ENCODE assay signal across 22 mouse cellular contexts in genomic region chr11:40286391-40286790, GRCm38 (mm10).
DNase-seq lines count a peak whose midpoint lies in the region; ATAC-seq lines count a peak whose summit lies in the region.
"Had no signal": no experiment of that assay in that cellular context is flagged by ENCODE, and none has a peak within 500 bp of the region (broad histone marks: within the 10 kb centered on the region; RNA-seq: fewer than 3 reads in every experiment).

No protein-coding gene starts in this region.

- 37% methylated on average over 4 of the region's 4 CpGs for WGBS in hindbrain, embryonic 11.5 days
- 12% methylated on average over 4 of the region's 4 CpGs for WGBS in hindbrain, embryonic 16.5 days
- 35% methylated on average over 4 of the region's 4 CpGs for WGBS in midbrain, embryonic 12.5 days
- WGBS in midbrain, embryonic 16.5 days, result 27% methylated on average over 4 of the region's 4 CpGs
- WGBS in midbrain, embryonic 13.5 days, result 21% methylated on average over 4 of the region's 4 CpGs

- no peak overlapping the region for H3K4me2 ChIP-seq in hindbrain, embryonic 11.5 days (replicated peaks; ENCODE audit: low read depth, low read length)
- H3K4me2 ChIP-seq in hindbrain, embryonic 16.5 days (ENCODE audit: low read length), result no peak overlapping the region
- H3K4me2 ChIP-seq in midbrain, embryonic 12.5 days (replicated peaks), result no peak overlapping the region
- no peak overlapping the region for H3K4me2 ChIP-seq in midbrain, embryonic 16.5 days (ENCODE audit: low read length)
- no peak overlapping the region for H3K4me2 ChIP-seq in midbrain, embryonic 13.5 days (replicated peaks)
- H3K4me2 ChIP-seq: embryonic facial prominence, embryonic 12.5 days; heart, embryonic 12.5 days; hindbrain, embryonic 15.5 days had no signal

- H3K27ac ChIP-seq in hindbrain, embryonic 11.5 days (ENCODE audit: low read depth, low read length), result no peak overlapping the region
- H3K27ac ChIP-seq in hindbrain, embryonic 16.5 days (ENCODE audit: low read depth, low read length), result no peak overlapping the region
- H3K27ac ChIP-seq in midbrain, embryonic 12.5 days (replicated peaks), result no peak overlapping the region
- H3K27ac ChIP-seq in midbrain, embryonic 16.5 days (ENCODE audit: low read length), result no peak overlapping the region
- no peak overlapping the region for H3K27ac ChIP-seq in midbrain, embryonic 13.5 days
- H3K27ac ChIP-seq: embryonic facial prominence, embryonic 12.5 days; hindbrain, embryonic 15.5 days had no signal

- H3K36me3 ChIP-seq in hindbrain, embryonic 11.5 days (ENCODE audit: control insufficient read depth, insufficient read depth, low read length), result no peaks in the 10 kb centered on the region
- H3K36me3 ChIP-seq in hindbrain, embryonic 16.5 days (ENCODE audit: control insufficient read depth, insufficient read depth, low read length), result no peaks in the 10 kb centered on the region
- no peaks in the 10 kb centered on the region for H3K36me3 ChIP-seq in midbrain, embryonic 12.5 days
- H3K36me3 ChIP-seq in midbrain, embryonic 16.5 days (ENCODE audit: control insufficient read depth, insufficient read depth, low read length), result no peaks in the 10 kb centered on the region
- H3K36me3 ChIP-seq in midbrain, embryonic 13.5 days, result no peaks in the 10 kb centered on the region
- H3K36me3 ChIP-seq: embryonic facial prominence, embryonic 12.5 days; G1E; heart, embryonic 12.5 days; hindbrain, embryonic 15.5 days had no signal

- H3K9me3 ChIP-seq in hindbrain, embryonic 11.5 days (ENCODE audit: control insufficient read depth, low read length), result no peaks in the 10 kb centered on the region
- no peaks in the 10 kb centered on the region for H3K9me3 ChIP-seq in hindbrain, embryonic 16.5 days (ENCODE audit: control insufficient read depth, low read length)
- H3K9me3 ChIP-seq in midbrain, embryonic 12.5 days, result no peaks in the 10 kb centered on the region
- H3K9me3 ChIP-seq in midbrain, embryonic 16.5 days (replicated peaks; ENCODE audit: control insufficient read depth, low read length, poor library complexity, severe bottlenecking), result no peaks in the 10 kb centered on the region
- no peaks in the 10 kb centered on the region for H3K9me3 ChIP-seq in midbrain, embryonic 13.5 days
- H3K9me3 ChIP-seq: embryonic facial prominence, embryonic 12.5 days; G1E; heart, embryonic 12.5 days; hindbrain, embryonic 15.5 days had no signal

- H3K4me1 ChIP-seq in hindbrain, embryonic 11.5 days (replicated peaks; ENCODE audit: control insufficient read depth, insufficient read depth, low read length), result no peaks in the 10 kb centered on the region
- H3K4me1 ChIP-seq in hindbrain, embryonic 16.5 days (ENCODE audit: control insufficient read depth, insufficient read depth, low read depth, low read length), result no peaks in the 10 kb centered on the region
- no peaks in the 10 kb centered on the region for H3K4me1 ChIP-seq in midbrain, embryonic 12.5 days
- H3K4me1 ChIP-seq in midbrain, embryonic 16.5 days (ENCODE audit: control insufficient read depth, insufficient read depth, low read length), result no peaks in the 10 kb centered on the region
- peaks cover 5% of the 10 kb centered on the region; the same call in 1 of the 2 replicates for H3K4me1 ChIP-seq in midbrain, embryonic 13.5 days (replicated peaks)
- H3K4me1 ChIP-seq: embryonic facial prominence, embryonic 12.5 days; heart, embryonic 12.5 days; hindbrain, embryonic 15.5 days had no signal

- DNase-seq in embryo, embryonic 10 days (ENCODE audit: low spot score), result peak; percentile 16
- no peak for DNase-seq in embryo, embryonic 11 days
- DNase-seq in hindbrain, embryonic 11.5 days (ENCODE audit: low spot score), result peak; percentile 25
- DNase-seq in cerebellum, adult 11 months, result no peak
- DNase-seq: adrenal gland, adult 8-10 months; adrenal gland, postnatal 36 days; B cell, adult 2 months; cerebellum, adult 11-12 months; cerebellum, adult 9-10 months; cerebellum, postnatal 25 days; gastrocnemius, postnatal 14 days; heart, postnatal 36 days had no signal

- peak; percentile 65 for ATAC-seq in hindbrain, embryonic 11.5 days (ENCODE audit: low FRiP score)
- no peak for ATAC-seq in hindbrain, embryonic 16.5 days
- peak; percentile 70; the same call in 1 of the 2 replicates for ATAC-seq in midbrain, embryonic 12.5 days (ENCODE audit: low FRiP score, low read depth)
- no peak for ATAC-seq in midbrain, embryonic 16.5 days
- peak; percentile 24; the same call in 1 of the 2 replicates for ATAC-seq in midbrain, embryonic 13.5 days
- ATAC-seq: CD4-positive, CD25-positive, alpha-beta regulatory T cell, adult 4 months; forebrain, embryonic 16.5 days had no signal

- no peak overlapping the region for H3K9ac ChIP-seq in hindbrain, embryonic 11.5 days (ENCODE audit: low read depth, low read length)
- H3K9ac ChIP-seq in hindbrain, embryonic 16.5 days (ENCODE audit: low read depth, low read length), result no peak overlapping the region
- no peak overlapping the region for H3K9ac ChIP-seq in midbrain, embryonic 12.5 days (replicated peaks)
- no peak overlapping the region for H3K9ac ChIP-seq in midbrain, embryonic 16.5 days (ENCODE audit: low read depth, low read length)
- no peak overlapping the region for H3K9ac ChIP-seq in midbrain, embryonic 13.5 days (replicated peaks)
- H3K9ac ChIP-seq: embryonic facial prominence, embryonic 12.5 days; heart, embryonic 12.5 days; hindbrain, embryonic 15.5 days had no signal

- H3K27me3 ChIP-seq in hindbrain, embryonic 11.5 days (ENCODE audit: control insufficient read depth, insufficient read depth, low read length), result no peaks in the 10 kb centered on the region
- no peaks in the 10 kb centered on the region for H3K27me3 ChIP-seq in hindbrain, embryonic 16.5 days (replicated peaks; ENCODE audit: control insufficient read depth, insufficient read depth, low read length)
- no peaks in the 10 kb centered on the region for H3K27me3 ChIP-seq in midbrain, embryonic 12.5 days
- no peaks in the 10 kb centered on the region for H3K27me3 ChIP-seq in midbrain, embryonic 16.5 days (ENCODE audit: control insufficient read depth, insufficient read depth, low read depth, low read length)
- H3K27me3 ChIP-seq in midbrain, embryonic 13.5 days, result no peaks in the 10 kb centered on the region
- H3K27me3 ChIP-seq: embryonic facial prominence, embryonic 12.5 days; heart, embryonic 12.5 days; hindbrain, embryonic 15.5 days had no signal

- no peak overlapping the region for H3K4me3 ChIP-seq in hindbrain, embryonic 11.5 days (ENCODE audit: low read depth, low read length)
- no peak overlapping the region for H3K4me3 ChIP-seq in hindbrain, embryonic 16.5 days (ENCODE audit: low read length)
- H3K4me3 ChIP-seq in midbrain, embryonic 12.5 days, result no peak overlapping the region
- no peak overlapping the region for H3K4me3 ChIP-seq in midbrain, embryonic 16.5 days (ENCODE audit: low read depth, low read length)
- no peak overlapping the region for H3K4me3 ChIP-seq in midbrain, embryonic 13.5 days (replicated peaks)
- H3K4me3 ChIP-seq: embryonic facial prominence, embryonic 12.5 days; heart, embryonic 12.5 days; hindbrain, embryonic 15.5 days had no signal

Comparison
In these comparisons a context has a peak if more than half of its experiments do, and no peak if none do; other contexts are left out.
1. DNase-seq: peak in embryo, embryonic 10 days (single experiment) and hindbrain, embryonic 11.5 days (single experiment); none in embryo, embryonic 11 days (single experiment) and cerebellum, adult 11 months (single experiment).
2. ATAC-seq: peak in hindbrain, embryonic 11.5 days (single experiment), midbrain, embryonic 12.5 days (single experiment) and midbrain, embryonic 13.5 days (single experiment); none in hindbrain, embryonic 16.5 days (single experiment) and midbrain, embryonic 16.5 days (single experiment).